Mouse (Mus musculus): ENCODE measurements around the gene Ccdc142. TPM values are rescaled to one million over a fixed set of nuclear protein-coding genes. Genes with fewer than 3 reads are reported as not detected.

The Ccdc142 gene
- 7.0 and 7.7 TPM in 2 replicates for polyA plus RNA-seq (2015; fragmentation: Nextera tagmentation; extraction: Ambion mirVana)

DNA sequence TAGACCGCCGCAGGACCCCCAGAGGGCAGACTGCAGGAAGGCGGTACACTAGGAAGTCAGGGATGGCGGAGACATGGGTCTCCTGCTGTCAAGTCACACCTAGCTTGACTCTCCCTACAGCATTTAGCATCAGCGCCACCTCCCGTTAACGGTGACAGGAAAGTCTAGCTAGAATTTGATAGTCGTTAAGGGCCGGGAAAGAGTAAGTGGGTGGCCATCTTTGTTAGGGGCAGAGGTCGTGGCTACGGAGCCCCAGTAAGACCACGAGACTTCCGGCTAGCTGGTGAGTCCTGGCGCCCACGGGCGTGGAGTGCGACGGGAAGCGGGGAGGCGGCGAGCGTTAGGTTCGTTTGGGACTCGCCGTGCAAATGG is at the start of gene Ccdc142, which contains the start of gene Gm42688:
TSS of gene Ccdc142 (plus strand) at position 286 of the 372 bp plus-strand sequence.
TSS of gene Gm42688 (plus strand) at position 302 of the 372 bp plus-strand sequence.
- Histone ChIP-seq H3K9ac (replicated peaks) (peak within 1 kb of the TSS; percentile 77), H3K4me1 (peaks cover 22% of the 10 kb centered on the region), H3K27me3 (replicated peaks) (no peaks in the 10 kb centered on the region), H3K4me2 (peak within 1 kb of the TSS; percentile 90), H3K36me3 (peaks cover 12% of the 10 kb centered on the region; the same call in 1 of the 2 replicates), H3K27ac (replicated peaks) (peak within 1 kb of the TSS; percentile 87), H3K4me3 (replicated peaks) (peak within 1 kb of the TSS; percentile 69), H3K9me3 (replicated peaks) (no peaks in the 10 kb centered on the region)
- ATAC-seq (ENCODE audit: low FRiP score): peak; percentile 92
- WGBS: under 1% methylated on average over 25 of the region's 25 CpGs

DNA sequence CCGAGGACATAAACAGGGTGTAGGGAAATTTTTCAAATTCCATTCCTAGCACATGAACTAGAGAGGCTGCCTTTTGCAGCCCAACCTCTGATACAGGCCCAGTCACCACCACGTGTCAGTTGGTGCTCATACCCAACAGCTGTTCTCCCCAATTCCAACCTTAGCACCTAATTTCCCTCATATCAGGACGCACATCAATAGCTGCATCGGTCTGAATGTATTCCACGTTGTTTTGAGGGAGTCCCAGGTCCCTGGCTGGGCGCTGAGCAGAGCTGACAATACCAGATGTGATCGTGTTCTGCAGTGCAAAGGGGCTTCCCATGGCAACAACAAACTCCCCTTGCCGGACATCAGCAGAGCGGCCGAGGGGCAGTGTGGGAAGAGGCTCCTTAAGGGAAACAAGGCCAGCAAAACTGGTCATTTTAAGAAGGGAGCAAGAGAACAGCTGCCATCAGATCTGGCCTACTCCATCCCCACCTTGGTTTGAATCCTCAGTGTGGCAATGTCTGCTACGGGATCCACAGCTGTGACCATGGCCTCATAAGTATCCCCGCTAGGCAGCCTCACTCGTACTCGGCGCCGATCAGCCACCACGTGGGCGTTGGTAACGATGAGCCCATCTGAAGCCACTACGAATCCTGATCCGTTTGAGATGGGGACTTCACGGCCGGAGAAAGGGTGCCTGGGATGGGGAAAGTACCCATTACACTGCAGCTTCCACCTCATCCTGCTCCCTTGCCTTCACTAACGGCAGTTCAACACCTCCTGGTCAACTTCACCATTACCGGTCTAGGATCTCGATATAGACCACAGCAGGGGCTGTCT is 48.1 kb upstream of the Ccdc142 start:
- Histone ChIP-seq H3K27ac (replicated peaks) (peak overlapping the region; percentile 85), H3K9ac (replicated peaks) (peak overlapping the region; percentile 76), H3K9me3 (replicated peaks) (no peaks in the 10 kb centered on the region), H3K27me3 (replicated peaks) (no peaks in the 10 kb centered on the region), H3K4me3 (replicated peaks) (peak overlapping the region; percentile 67), H3K4me1 (peaks cover 29% of the 10 kb centered on the region), H3K36me3 (peaks cover 29% of the 10 kb centered on the region), H3K4me2 (peak overlapping the region; percentile 90)
- WGBS: 2% methylated on average over 26 of the region's 26 CpGs
- peak; percentile 8; the same call in 1 of the 2 replicates for ATAC-seq (ENCODE audit: low FRiP score)

GRCm38 (mm10) chr6:83054074-83054851 is 47.1 kb upstream of the Ccdc142 start, which contains the start of gene Aup1:
Gene Aup1 (plus strand): TSS chr6:83054521.
- Histone ChIP-seq H3K36me3 (peaks cover 29% of the 10 kb centered on the region), H3K9ac (replicated peaks) (peak within 1 kb of the TSS; percentile 76), H3K4me2 (peak within 1 kb of the TSS; percentile 90), H3K4me1 (peaks cover 29% of the 10 kb centered on the region), H3K9me3 (replicated peaks) (no peaks in the 10 kb centered on the region), H3K4me3 (replicated peaks) (peak within 1 kb of the TSS; percentile 67), H3K27ac (replicated peaks) (peak within 1 kb of the TSS; percentile 85), H3K27me3 (replicated peaks) (no peaks in the 10 kb centered on the region)
- under 1% methylated on average over 64 of the region's 64 CpGs for WGBS
- ATAC-seq (ENCODE audit: low FRiP score): peak; percentile 97

GRCm38 (mm10) chr6:83054871-83055431 is 46.5 kb upstream of the Ccdc142 start, which contains the start of gene Htra2:
Gene Htra2 (minus strand): TSS chr6:83055273.
- WGBS: under 1% methylated on average over 45 of the region's 50 CpGs
- Histone ChIP-seq H3K9me3 (replicated peaks) (no peaks in the 10 kb centered on the region), H3K9ac (replicated peaks) (peak within 1 kb of the TSS; percentile 76), H3K4me2 (peak within 1 kb of the TSS; percentile 90), H3K27me3 (replicated peaks) (no peaks in the 10 kb centered on the region), H3K27ac (replicated peaks) (peak within 1 kb of the TSS; percentile 85), H3K36me3 (peaks cover 29% of the 10 kb centered on the region), H3K4me1 (peaks cover 29% of the 10 kb centered on the region), H3K4me3 (replicated peaks) (peak within 1 kb of the TSS; percentile 67)
- peak; percentile 45 for ATAC-seq (ENCODE audit: low FRiP score)

DNA sequence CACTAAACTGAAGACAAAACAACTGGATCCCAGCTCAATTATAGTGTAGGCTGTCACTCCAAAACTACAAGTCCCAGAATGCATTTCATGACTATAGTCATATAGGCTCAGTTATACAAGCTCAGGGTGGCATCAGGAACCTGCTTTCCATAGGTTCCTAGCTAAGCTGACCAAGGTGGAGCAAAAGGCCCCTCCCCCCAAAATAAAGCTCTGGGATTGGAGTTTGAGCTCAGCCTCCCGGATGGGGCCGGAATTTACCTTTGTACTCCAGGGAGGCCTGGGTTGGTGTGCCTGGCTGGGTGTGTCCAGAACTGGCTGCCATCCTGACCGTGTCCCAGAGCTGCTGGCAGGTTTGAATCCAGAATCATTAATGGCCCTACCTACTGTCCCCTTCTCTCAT is 43.6 kb upstream of the Ccdc142 start, which contains the start of gene Dqx1:
TSS of gene Dqx1 (plus strand) at position 55 of the 400 bp plus-strand sequence.
- peaks cover 19% of the 10 kb centered on the region for H3K36me3 ChIP-seq
- H3K9ac ChIP-seq (replicated peaks): no peak within 1 kb of the TSS
- H3K27ac ChIP-seq (replicated peaks): no peak within 1 kb of the TSS
- no peak within 1 kb of the TSS for H3K4me3 ChIP-seq (replicated peaks)
- ATAC-seq (ENCODE audit: low FRiP score): no peak
- H3K9me3 ChIP-seq (replicated peaks): no peaks in the 10 kb centered on the region
- H3K27me3 ChIP-seq (replicated peaks): peaks cover 27% of the 10 kb centered on the region
- H3K4me2 ChIP-seq: no peak within 1 kb of the TSS
- 64% methylated on average over 3 of the region's 3 CpGs for WGBS
- peaks cover 23% of the 10 kb centered on the region for H3K4me1 ChIP-seq

GRCm38 (mm10) chr6:83058725-83059124 is 42.7 kb upstream of the Ccdc142 start:
- 85% methylated on average over 2 of the region's 2 CpGs for WGBS
- no peak overlapping the region for H3K4me2 ChIP-seq
- no peak overlapping the region for H3K27ac ChIP-seq (replicated peaks)
- H3K9me3 ChIP-seq (replicated peaks): no peaks in the 10 kb centered on the region
- H3K4me1 ChIP-seq: peaks cover 15% of the 10 kb centered on the region
- ATAC-seq (ENCODE audit: low FRiP score): no peak
- peaks cover 36% of the 10 kb centered on the region for H3K27me3 ChIP-seq (replicated peaks)
- H3K9ac ChIP-seq (replicated peaks): no peak overlapping the region
- no peak overlapping the region for H3K4me3 ChIP-seq (replicated peaks)
- H3K36me3 ChIP-seq: peaks cover 19% of the 10 kb centered on the region

GRCm38 (mm10) chr6:83065995-83066394 is 35.4 kb upstream of the Ccdc142 start:
- no peak overlapping the region for H3K4me2 ChIP-seq
- no peaks in the 10 kb centered on the region for H3K36me3 ChIP-seq
- peaks cover 20% of the 10 kb centered on the region for H3K4me1 ChIP-seq
- peaks cover 94% of the 10 kb centered on the region for H3K27me3 ChIP-seq (replicated peaks)
- no peak overlapping the region for H3K27ac ChIP-seq (replicated peaks)
- H3K9me3 ChIP-seq (replicated peaks): no peaks in the 10 kb centered on the region
- H3K4me3 ChIP-seq (replicated peaks): no peak overlapping the region
- no peak for ATAC-seq (ENCODE audit: low FRiP score)
- H3K9ac ChIP-seq (replicated peaks): no peak overlapping the region
- 45% methylated on average over 8 of the region's 8 CpGs for WGBS

GRCm38 (mm10) chr6:83066441-83066840 is 35.0 kb upstream of the Ccdc142 start:
- Histone ChIP-seq H3K27me3 (replicated peaks) (peaks cover 94% of the 10 kb centered on the region), H3K4me1 (peaks cover 24% of the 10 kb centered on the region), H3K27ac (replicated peaks) (no peak overlapping the region), H3K4me2 (no peak overlapping the region), H3K9me3 (replicated peaks) (no peaks in the 10 kb centered on the region), H3K36me3 (no peaks in the 10 kb centered on the region), H3K9ac (replicated peaks) (no peak overlapping the region), H3K4me3 (replicated peaks) (no peak overlapping the region)
- ATAC-seq (ENCODE audit: low FRiP score): no peak
- WGBS: 43% methylated on average over 6 of the region's 6 CpGs

GRCm38 (mm10) chr6:83068221-83068620 is 33.2 kb upstream of the Ccdc142 start:
- H3K36me3 ChIP-seq: no peaks in the 10 kb centered on the region
- peaks cover 94% of the 10 kb centered on the region for H3K27me3 ChIP-seq (replicated peaks)
- H3K4me2 ChIP-seq: no peak overlapping the region; the same call in 1 of the 2 replicates
- no peaks in the 10 kb centered on the region for H3K9me3 ChIP-seq (replicated peaks)
- H3K4me1 ChIP-seq: peaks cover 24% of the 10 kb centered on the region
- ATAC-seq (ENCODE audit: low FRiP score): no peak
- H3K4me3 ChIP-seq (replicated peaks): no peak overlapping the region
- no peak overlapping the region for H3K27ac ChIP-seq (replicated peaks)
- 4% methylated on average over 8 of the region's 8 CpGs for WGBS
- no peak overlapping the region for H3K9ac ChIP-seq (replicated peaks)

DNA sequence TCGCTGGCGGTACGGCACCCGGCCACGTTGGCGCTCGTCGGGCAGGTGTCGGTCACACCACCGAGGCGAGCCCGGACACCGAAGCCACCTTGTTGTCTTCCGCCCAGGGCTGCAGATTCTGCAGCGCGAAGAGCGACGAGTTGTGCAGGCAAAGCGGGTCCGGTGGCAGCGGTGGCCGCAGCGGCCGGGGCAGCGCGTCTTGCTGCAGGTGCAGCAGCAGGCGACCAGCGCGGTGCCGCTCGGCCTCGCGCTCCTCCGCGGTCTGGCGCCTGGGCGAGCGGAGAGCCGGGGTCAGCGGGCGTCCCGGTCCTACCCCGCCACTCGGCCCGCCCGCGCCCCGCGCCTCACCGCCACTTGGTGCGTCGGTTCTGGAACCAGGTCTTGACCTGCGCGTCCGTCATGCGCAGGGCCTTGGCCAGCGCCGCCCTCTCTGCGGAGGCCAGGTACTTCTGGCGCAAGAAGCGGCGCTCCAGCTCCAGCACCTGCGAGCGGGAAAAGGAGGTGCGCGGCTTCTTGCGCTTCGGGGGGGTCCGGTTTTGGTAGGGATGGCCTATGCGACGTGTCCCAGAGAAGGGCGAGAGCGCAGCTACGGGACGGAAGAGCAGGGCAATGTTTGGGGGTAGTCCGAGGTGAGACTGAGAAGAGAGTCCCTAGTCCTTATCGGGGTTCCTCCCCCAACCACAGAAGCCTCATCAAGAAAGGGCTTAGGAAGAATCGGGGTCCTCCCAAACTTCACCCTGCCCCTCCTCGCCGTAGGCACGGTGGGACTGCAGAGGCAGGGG is 32.5 kb upstream of the Ccdc142 start:
- peaks cover 93% of the 10 kb centered on the region for H3K27me3 ChIP-seq (replicated peaks)
- peak overlapping the region; percentile 26 for H3K4me3 ChIP-seq (replicated peaks)
- H3K9me3 ChIP-seq (replicated peaks): no peaks in the 10 kb centered on the region
- H3K9ac ChIP-seq (replicated peaks): no peak overlapping the region
- ATAC-seq (ENCODE audit: low FRiP score): no peak
- no peak overlapping the region for H3K27ac ChIP-seq (replicated peaks)
- H3K4me2 ChIP-seq: peak overlapping the region; percentile 42
- WGBS: under 1% methylated on average over 81 of the region's 81 CpGs
- peaks cover 24% of the 10 kb centered on the region for H3K4me1 ChIP-seq
- H3K36me3 ChIP-seq: no peaks in the 10 kb centered on the region
